Mouse (Mus musculus) heart, postnatal 10 days (tissue): ENCODE results near the gene Cys1. TPM values are rescaled to one million over a fixed set of nuclear protein-coding genes. Genes with fewer than 3 reads are reported as not detected.
"Not testable (repeated sequence)": the region's sequence is repeated elsewhere in the genome, so short reads cannot be mapped to it uniquely, and the experiment has no call there.

Experiments
- DNase-seq, 2 experiments: peaks; one replicate each; pipeline ENCODE4 v3.0.0; 2021
- intact Hi-C: fragments of 180-260 bp; cut with DNase I; formaldehyde crosslinking; loops from one replicate; pipeline ENCODE4 v1.15.1; 2025
- total RNA-seq, 2 experiments: library from RNA; stranded (reverse); gene quantifications; 2 replicates each; pipeline ENCODE4 v1.2.3; 2021

Cys1 gene
- total RNA-seq, 2 experiments from 2014 or later: 5.1 to 5.9 TPM

- peak; percentile 98 to 99 for DNase-seq
- intact Hi-C loops: no loop called here
Observed at GRCm38 (mm10) chr12:24651063-24651557, 30.5 kb downstream of the Cys1 start, which contains the start of gene Klf11. TSS of gene Klf11 (plus strand) at chr12:24651274.

GRCm38 (mm10) chr12:24650415-24651062, 31.1 kb downstream of the Cys1 start:
- intact Hi-C loops: no loop called here

GRCm38 (mm10) chr12:24648094-24648493, 33.5 kb downstream of the Cys1 start:
- intact Hi-C loops: no loop called here
- DNase-seq: no peak

More at GRCm38 (mm10) chr12:24650415-24651062, 31.1 kb downstream of the Cys1 start:
- no peak for DNase-seq

- intact Hi-C loops: no loop called here
- no peak for DNase-seq
Observed at GRCm38 (mm10) chr12:24645901-24646300, 35.7 kb downstream of the Cys1 start.

- peak; percentile 67 to 72 for DNase-seq
- intact Hi-C loops: no loop called here
Observed at GRCm38 (mm10) chr12:24644125-24644571, 37.5 kb downstream of the Cys1 start.

DNA sequence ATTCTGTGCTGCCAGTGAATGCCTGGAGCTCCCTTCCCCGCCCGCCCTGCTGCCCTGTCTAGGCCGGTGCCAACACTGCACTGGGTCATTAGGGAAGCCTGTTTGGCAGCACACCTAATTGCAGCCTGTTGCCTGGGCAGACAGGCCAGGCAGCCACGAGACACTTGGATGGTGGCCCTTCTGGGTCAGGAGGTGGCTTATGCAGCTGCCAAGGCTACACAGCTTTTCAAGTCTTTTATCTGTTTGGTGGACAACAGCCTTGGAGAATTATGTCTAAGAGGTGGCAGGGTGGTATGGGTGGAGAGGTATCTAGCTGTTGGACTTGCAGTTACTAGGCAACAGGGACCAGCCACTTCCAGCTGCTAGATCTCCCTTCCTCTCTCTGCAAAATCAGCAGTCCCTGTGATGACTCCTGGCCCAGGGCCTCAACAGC, 39.2 kb downstream of the Cys1 start:
- intact Hi-C loops: no loop called here
- DNase-seq: peak; percentile 92 to 93

DNA sequence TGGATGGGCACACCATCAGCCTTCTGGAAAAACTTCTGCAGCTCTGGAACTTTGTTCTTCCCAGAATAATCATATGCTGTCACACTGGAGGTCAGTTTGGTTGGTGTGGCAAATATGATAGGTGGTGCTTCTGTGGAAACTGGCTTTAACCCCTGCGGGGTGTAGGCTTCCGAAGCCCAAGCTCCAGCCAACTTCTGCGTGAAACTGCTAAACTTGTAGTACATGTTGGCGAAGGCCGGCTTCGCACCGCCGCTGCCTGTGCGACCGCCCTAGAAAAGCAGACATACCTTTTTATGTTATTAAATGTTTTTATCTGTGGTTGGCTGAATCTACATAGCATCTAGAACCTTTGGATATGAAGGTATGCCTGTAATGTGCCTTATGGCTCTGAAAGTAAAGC, 42.8 kb downstream of the Cys1 start:
- DNase-seq, intact Hi-C loops: not testable (repeated sequence)

- intact Hi-C loops: no loop called here
Observed at GRCm38 (mm10) chr12:24634648-24635047, 47.0 kb downstream of the Cys1 start.

GRCm38 (mm10) chr12:24634212-24634611, 47.4 kb downstream of the Cys1 start:
- DNase-seq: no peak
- intact Hi-C loops: no loop called here

More at GRCm38 (mm10) chr12:24634648-24635047, 47.0 kb downstream of the Cys1 start:
- DNase-seq: no peak

DNA sequence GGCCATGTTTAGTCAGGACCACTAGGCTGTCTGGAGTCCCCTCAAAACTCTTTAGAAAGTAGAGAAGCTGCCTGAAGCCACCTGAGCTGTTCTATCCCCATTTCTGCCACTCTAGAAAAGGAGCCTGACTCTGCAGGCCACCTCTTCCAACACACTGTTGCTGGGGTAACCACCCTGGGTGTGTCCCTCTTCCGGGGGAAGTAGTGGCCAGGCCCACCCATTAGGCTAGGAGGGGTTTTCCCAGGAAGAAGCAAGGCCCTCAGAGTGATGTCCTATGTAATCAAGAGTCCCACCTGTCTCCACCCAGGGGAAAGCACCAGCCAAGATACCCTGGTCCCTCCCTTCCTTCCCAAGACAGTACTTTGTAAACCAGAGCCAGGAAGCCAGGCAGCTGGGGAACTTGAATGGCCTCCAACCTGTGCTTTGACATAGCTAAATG, 47.8 kb downstream of the Cys1 start:
- DNase-seq: peak; percentile 71 to 73
- intact Hi-C loops: no loop called here

DNA sequence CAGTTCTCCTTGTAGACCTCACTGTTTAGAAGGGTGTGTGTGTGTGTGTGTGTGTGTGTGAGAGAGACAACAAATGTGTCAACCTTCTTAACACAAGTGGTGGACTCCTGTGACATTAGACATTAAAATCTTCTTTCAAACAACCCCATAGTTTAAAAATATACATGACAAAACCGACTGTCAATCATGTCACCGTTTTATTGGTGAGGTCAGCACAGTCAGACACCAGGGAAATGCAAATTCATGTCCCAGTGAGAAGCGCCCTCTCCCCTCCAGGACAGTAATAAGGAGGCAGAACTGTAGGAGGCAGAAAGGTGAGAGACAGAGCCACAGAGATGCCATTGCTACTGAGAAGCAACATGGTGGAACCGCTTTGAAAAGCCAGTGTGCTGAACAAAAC, 49.2 kb downstream of the Cys1 start:
- no peak for DNase-seq
- intact Hi-C loops: no loop called here

DNA sequence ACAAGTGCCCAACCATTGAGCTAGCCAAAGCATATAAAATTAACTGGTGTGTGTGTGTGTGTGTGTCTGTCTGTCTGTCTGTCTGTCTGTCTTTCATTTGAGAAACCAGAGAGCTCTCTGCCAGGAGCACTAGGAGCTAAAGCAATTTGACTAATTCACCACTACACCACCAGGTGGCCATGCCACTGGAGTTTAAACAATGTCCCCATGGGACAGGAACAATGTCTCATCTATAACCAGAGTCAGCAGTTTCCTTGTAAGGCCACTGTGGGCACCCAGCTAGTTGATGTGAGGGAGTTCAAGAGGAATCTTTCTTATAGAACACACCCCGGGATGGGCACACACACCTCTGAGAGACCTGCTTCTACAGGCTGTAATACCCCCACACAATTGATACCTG, 51.4 kb downstream of the Cys1 start:
- peak; percentile 72 to 76 for DNase-seq

GRCm38 (mm10) chr12:24627215-24627614, 54.4 kb downstream of the Cys1 start:
- DNase-seq: peak; percentile 43 to 50
- intact Hi-C loops: no loop called here

More for the DNA sequence above, 51.4 kb downstream of the Cys1 start:
- intact Hi-C loops: loop anchor here (1.0 to 2.0 kb wide), 2 partner anchors 22 to 67 kb away; no protein-coding TSS in a partner anchor

- intact Hi-C loops: no loop called here
- DNase-seq: no peak
Observed at GRCm38 (mm10) chr12:24626401-24626800, 55.2 kb downstream of the Cys1 start.

GRCm38 (mm10) chr12:24623486-24624251, 57.9 kb downstream of the Cys1 start:
- intact Hi-C loops: loop anchor here (2.0 kb wide), 1 partner anchor 21 kb away; no protein-coding TSS in a partner anchor
- DNase-seq: no peak

DNA sequence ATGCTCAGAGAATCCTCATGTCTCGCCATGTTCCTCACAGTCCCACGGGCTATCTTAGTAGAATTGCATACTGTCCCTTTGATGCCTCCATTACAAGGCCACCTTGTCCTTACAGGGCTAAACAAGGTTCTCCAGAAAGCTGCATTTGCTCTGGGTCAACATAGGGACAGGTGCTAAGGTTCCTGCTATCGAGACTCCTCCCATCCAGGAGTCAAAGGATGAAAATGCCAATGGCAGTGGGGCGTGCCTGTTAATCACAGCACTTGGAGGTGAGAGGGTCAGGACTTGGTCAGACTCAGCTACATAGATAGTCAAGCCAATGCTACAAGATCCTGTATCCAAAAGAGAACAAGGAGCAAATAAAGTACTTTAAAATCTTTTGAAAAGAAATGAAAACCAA, 62.2 kb downstream of the Cys1 start:
- intact Hi-C loops: no loop called here
- DNase-seq: no peak

Other genes starting within 250 kb of the Cys1 start
- gene Taf1b, start 183.5 kb downstream of the Cys1 start, total RNA-seq: 10 to 100 TPM; 12.2 to 12.5 TPM
- under 1 TPM; 0.22 to 0.65 TPM for gene Grhl1, start 109.5 kb downstream of the Cys1 start, total RNA-seq
- gene Klf11, start 30.5 kb downstream of the Cys1 start, total RNA-seq: 10 to 100 TPM; 25.5 to 37.3 TPM
- 10 to 100 TPM; 44.3 to 46.4 TPM for gene Rrm2, start 26.4 kb upstream of the Cys1 start, total RNA-seq
- gene Mboat2, start 149.1 kb upstream of the Cys1 start, total RNA-seq: 10 to 100 TPM; 17.3 to 18.3 TPM